Mouse (Mus musculus) heart, adult 9 months (tissue): Measurements from ENCODE around the gene Vmn1r197.
"Not testable (repeated sequence)": the region's sequence is repeated elsewhere in the genome, so short reads cannot be mapped to it uniquely, and the experiment has no call there.

Experiments
- DNase-seq, 2 experiments: peaks; one replicate each; pipeline ENCODE4 v3.0.0; 2022; ENCODE audit warnings: low spot score in 2 of 2

Gene Vmn1r197

DNA sequence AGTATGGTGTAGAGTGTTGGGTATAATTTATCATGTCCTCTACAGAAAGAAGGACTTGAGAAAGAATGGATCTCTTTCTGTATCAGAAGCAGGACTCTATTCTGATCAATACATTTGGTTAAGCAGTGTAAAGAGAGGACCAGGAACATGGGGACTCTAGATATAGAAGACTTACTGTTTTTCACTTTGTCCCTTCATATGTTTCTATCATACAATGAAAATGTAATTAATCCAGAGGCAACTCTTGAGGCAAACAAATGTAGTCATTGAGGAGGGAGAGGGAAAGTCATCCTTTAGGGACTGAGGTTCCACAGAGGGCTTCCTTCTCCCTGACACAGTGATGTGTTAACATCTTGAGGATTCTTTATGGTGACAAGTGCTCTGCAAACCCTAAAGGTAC lies at the start of gene Vmn1r197:
Gene Vmn1r197, plus strand, starts transcription at position 301 of the 400 bp plus-strand sequence.
- no peak for DNase-seq

DNA sequence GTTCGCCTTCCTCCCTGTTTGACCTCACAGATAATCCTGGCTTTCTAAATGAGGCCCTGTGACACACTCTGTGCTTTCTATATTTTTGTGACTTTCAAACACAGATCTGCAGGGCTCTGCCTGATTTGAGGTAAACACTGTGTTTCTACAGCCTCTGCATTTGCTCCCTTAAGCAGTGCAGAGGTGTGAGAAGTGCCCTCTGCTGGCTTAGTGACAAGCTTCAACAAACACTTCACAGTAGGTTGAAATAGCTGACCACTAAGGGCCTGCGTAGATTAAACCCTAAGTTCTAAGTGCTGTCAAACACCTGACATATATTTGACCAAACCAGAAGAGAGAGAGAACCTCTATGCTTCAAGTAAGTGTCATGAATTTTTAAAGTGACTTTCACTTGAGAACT lies 39.8 kb upstream of the Vmn1r197 start:
- no peak for DNase-seq

DNA sequence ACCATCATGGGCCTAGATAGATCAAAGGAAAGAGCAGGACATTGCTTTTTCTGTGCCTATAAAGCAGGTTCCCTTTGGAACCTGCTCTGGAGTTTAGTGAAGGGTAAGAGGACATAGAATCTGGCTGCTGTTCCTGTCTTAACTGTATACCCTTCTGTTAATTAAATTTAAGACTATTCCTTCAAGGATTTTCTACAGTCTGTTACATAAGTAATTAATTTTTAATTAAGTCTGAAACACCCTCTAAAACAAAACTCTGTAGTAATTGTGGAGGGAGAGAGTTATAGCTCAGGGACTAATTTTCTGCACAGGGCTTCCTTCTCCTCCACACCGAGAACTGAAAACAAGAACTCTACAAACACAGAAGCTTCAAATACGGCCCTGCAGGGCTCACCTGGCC lies 34.8 kb upstream of the Vmn1r197 start, which contains the start of gene Vmn1r196:
Gene Vmn1r196, plus strand, starts transcription at position 301 of the 400 bp plus-strand sequence.
- no peak for DNase-seq

GRCm38 (mm10) chr13:22308075-22308474 lies 16.3 kb upstream of the Vmn1r197 start:
- not testable (repeated sequence) for DNase-seq

DNA sequence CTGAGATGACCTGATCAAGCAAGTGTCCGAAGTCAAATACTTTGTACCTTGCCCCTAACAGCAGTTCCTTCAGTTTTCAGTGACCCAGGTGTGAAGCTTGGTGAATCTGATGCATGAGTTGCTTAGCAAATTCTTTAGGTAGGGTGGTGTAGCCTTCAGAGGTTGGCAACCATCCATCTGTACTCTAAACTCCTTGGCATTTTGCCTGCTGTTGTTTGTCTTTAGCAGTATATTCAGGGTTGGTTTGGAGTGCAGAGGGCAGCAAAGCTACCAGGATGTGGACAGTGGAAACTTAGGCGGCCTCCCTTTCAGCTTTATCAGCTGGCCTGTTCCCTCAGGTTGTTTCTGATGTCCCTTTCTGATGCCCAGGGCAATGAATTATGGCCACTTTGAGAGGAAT lies 9.0 kb upstream of the Vmn1r197 start:
- no peak for DNase-seq

- DNase-seq: no peak
Measured at GRCm38 (mm10) chr13:22317366-22317765, 7.0 kb upstream of the Vmn1r197 start.

- DNase-seq: no peak
Measured at GRCm38 (mm10) chr13:22320091-22320490, 4.3 kb upstream of the Vmn1r197 start.

DNA sequence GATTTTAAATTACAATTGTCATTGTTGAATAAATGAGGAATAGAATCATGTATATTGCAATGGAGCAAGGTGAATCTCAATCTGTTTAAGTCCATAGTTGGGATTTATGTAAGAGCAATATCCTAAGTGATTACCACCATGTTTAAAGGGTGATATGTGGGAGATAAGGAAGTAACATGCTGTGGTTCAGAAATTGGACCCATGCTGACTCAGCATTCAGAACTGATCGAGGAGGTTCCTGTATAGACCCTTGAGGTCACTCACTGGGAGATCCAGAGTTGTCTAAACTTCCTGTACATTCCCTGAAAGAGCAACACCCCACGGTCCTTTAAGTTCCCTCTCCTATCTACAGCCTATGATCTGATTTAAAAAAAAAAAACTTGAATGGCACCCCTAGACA lies 8.9 kb downstream of the Vmn1r197 start:
- no peak for DNase-seq

- DNase-seq: no peak
Measured at GRCm38 (mm10) chr13:22335565-22335964, 11.2 kb downstream of the Vmn1r197 start.

- no peak for DNase-seq
Measured at GRCm38 (mm10) chr13:22350064-22350463, 25.7 kb downstream of the Vmn1r197 start, which contains the start of gene Vmn1r198. Vmn1r198 (plus strand) TSS chr13:22350364.

- no peak for DNase-seq
Measured at GRCm38 (mm10) chr13:22350813-22351212, 26.4 kb downstream of the Vmn1r197 start.

GRCm38 (mm10) chr13:22379518-22379917 lies 55.1 kb downstream of the Vmn1r197 start, which contains the start of gene Vmn1r199:
Vmn1r199 (plus strand) TSS chr13:22379818.
- no peak for DNase-seq

DNA sequence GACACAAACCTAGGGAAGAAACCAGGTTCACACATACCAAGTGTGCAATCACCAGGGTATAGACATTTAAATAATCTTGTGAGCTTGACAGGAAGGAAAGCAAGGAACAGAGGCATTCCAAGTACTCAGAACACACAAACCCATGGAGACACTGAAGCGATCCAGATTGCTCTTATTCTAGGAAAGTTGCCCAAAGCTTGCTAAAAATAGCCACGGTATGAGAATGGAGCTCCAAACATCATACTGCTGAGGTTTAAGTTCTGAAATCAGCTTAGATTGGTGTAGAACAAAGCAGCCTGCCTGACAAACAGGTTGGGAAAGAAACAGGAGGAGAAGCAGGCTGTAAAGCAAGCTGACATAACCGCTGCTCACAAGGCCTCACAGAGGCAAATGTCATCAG lies 56.7 kb downstream of the Vmn1r197 start:
- peak; percentile 8 to 14 for DNase-seq
